Mouse (Mus musculus) hindbrain, embryonic 16.5 days (tissue): Measurements from ENCODE around the gene Tet3. TPM values are rescaled to one million over a fixed set of nuclear protein-coding genes. Genes with fewer than 3 reads are reported as not detected.
"Not testable (repeated sequence)": the region's sequence is repeated elsewhere in the genome, so short reads cannot be mapped to it uniquely, and the experiment has no call there.

ENCODE experiments used
- ATAC-seq: fragments of 200-750 bp; cut with Nextera tagmentation; 2 replicates; pipeline ENCODE4 v1.8.0; 2017; ENCODE audit warnings: moderate TSS enrichment, moderate library complexity
- H3K27ac ChIP-seq: fragments of 300-500 bp; sonication (generic); 2 replicates; pipeline ENCODE4 v1.5.1; 2014; ENCODE audit warnings: low read depth, mild to moderate bottlenecking, control low read depth, low read length, moderate library complexity
- H3K27me3 ChIP-seq: fragments of 300-500 bp; sonication (generic); replicated peaks from 2 replicates; pipeline ENCODE4 v1.6.1; 2014; ENCODE audit warnings: low read length; ENCODE audit not compliant: control insufficient read depth, insufficient read depth
- H3K36me3 ChIP-seq: fragments of 300-500 bp; sonication (generic); 2 replicates; pipeline ENCODE4 v1.6.1; 2014; ENCODE audit warnings: mild to moderate bottlenecking, low read length, moderate library complexity, mixed read lengths; ENCODE audit not compliant: control insufficient read depth, insufficient read depth
- H3K4me1 ChIP-seq: fragments of 300-500 bp; sonication (generic); 2 replicates; pipeline ENCODE4 v1.6.1; 2014; ENCODE audit warnings: low read depth, low read length; ENCODE audit not compliant: control insufficient read depth, insufficient read depth
- H3K4me2 ChIP-seq: fragments of 300-500 bp; sonication (generic); 2 replicates; pipeline ENCODE4 v1.6.1; 2014; ENCODE audit warnings: mild to moderate bottlenecking, low read length, control low read depth, moderate library complexity
- H3K4me3 ChIP-seq: fragments of 300-500 bp; sonication (generic); 2 replicates; pipeline ENCODE4 v1.5.1; 2014; ENCODE audit warnings: mild to moderate bottlenecking, low read length, control low read depth, moderate library complexity
- H3K9ac ChIP-seq: fragments of 300-500 bp; sonication (generic); 2 replicates; pipeline ENCODE4 v1.6.1; 2014; ENCODE audit warnings: low read depth, mild to moderate bottlenecking, control low read depth, low read length, moderate library complexity
- H3K9me3 ChIP-seq: fragments of 300-500 bp; sonication (generic); 2 replicates; pipeline ENCODE4 v1.6.1; 2014; ENCODE audit warnings: mild to moderate bottlenecking, low read length, moderate library complexity; ENCODE audit not compliant: control insufficient read depth
- whole genome bisulfite sequencing: fragments of 180-500 bp; shearing (Covaris S2); extraction: QIAGEN DNeasy Blood & Tissue Kit; methylation state at CpG from one replicate; pipeline ENCODE4 v1.1.7; 2014; 5-methylcytosine and 5-hydroxymethylcytosine counted together
- polyA plus RNA-seq: library from polyadenylated mRNA; unstranded; fragments of >200 nt; fragmentation: Nextera tagmentation; extraction: Ambion mirVana; gene quantifications from 2 replicates; pipeline ENCODE4 v1.2.1, GENCODE M21; 2015

Gene Tet3
- polyA plus RNA-seq, 1 experiment from 2014 or later: 51.4 TPM

DNA sequence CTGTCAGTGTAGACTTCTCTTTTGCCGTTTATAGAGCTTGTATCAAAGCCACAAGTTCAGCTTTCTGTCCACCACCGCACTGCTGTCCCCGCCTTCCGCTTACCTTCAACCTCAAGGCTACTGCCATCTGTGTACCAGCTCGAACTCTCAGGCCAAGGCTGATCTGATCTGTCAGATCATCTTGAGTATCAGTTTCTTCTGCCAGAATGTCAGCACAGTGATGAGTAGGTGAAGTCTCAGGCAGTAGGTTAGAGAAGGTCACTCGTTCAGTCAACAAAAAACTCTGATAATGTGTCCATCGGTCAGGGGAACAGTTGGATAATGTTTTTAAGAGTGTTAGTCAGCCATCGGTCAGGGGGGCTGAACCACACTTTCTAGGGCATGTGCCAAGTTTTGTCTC lies 113.6 kb downstream of the Tet3 start:
- not testable (repeated sequence) for H3K36me3 ChIP-seq, H3K9ac ChIP-seq, ATAC-seq, H3K27ac ChIP-seq, H3K4me1 ChIP-seq, H3K27me3 ChIP-seq, H3K4me3 ChIP-seq, H3K9me3 ChIP-seq, H3K4me2 ChIP-seq
- 94% methylated on average over 8 of the region's 8 CpGs for WGBS

DNA sequence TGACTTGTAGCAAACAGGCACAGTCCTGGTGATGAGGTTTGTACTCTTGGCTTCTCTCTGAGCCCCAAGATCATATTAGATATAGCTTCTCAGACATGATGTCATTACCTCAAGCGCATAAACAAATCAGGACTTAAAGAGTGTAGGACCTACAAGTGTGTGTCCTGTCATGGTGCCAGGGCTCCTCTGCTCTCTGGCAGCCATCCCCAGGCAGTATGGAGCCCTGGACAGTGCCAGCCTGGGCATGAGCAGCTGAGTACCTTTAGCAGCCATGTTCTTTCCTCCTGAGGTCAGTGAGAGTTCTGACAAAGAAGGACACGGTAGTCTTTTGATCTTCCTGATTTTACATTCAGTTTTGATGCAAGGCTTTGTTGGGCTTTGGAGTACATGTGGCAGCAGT lies 115.9 kb downstream of the Tet3 start:
- Histone ChIP-seq H3K4me3 (no peak overlapping the region), H3K36me3 (peaks cover 14% of the 10 kb centered on the region), H3K4me1 (no peaks in the 10 kb centered on the region), H3K27ac (no peak overlapping the region), H3K9me3 (no peaks in the 10 kb centered on the region), H3K4me2 (no peak overlapping the region), H3K9ac (no peak overlapping the region), H3K27me3 (no peaks in the 10 kb centered on the region)
- 84% methylated on average over 2 of the region's 2 CpGs for WGBS
- no peak for ATAC-seq

DNA sequence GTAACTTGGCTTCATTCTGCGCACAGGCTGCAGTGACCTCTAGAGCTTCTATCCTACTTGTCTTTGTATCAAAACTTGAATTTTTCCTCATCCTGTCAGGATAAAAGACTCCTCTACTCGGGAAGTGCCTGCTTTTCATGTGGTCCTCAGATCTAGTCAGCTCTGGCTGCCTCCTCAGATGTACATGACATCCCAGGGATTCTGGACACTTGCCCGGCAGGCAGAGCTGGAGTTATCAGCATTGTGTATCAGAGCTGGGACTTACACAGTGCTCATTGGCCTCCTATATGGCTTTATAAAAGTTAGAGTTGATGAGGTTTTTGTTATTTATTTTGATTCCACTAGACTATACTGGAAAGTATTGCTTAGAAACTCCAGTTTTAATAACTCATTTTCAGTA lies 117.5 kb downstream of the Tet3 start:
- no peak overlapping the region for H3K27ac ChIP-seq
- ATAC-seq: no peak
- H3K9ac ChIP-seq: no peak overlapping the region
- no peaks in the 10 kb centered on the region for H3K4me1 ChIP-seq
- peaks cover 15% of the 10 kb centered on the region for H3K36me3 ChIP-seq
- H3K9me3 ChIP-seq: no peaks in the 10 kb centered on the region
- H3K4me3 ChIP-seq: no peak overlapping the region
- no peaks in the 10 kb centered on the region for H3K27me3 ChIP-seq
- 79% methylated on average over 3 of the region's 3 CpGs for whole genome bisulfite sequencing
- no peak overlapping the region for H3K4me2 ChIP-seq

- H3K9me3 ChIP-seq: no peaks in the 10 kb centered on the region
- no peak overlapping the region for H3K27ac ChIP-seq
- H3K4me3 ChIP-seq: no peak overlapping the region
- no peak overlapping the region for H3K9ac ChIP-seq
- H3K4me1 ChIP-seq: peaks cover 11% of the 10 kb centered on the region
- WGBS: 77% methylated on average over 3 of the region's 3 CpGs
- H3K4me2 ChIP-seq: no peak overlapping the region
- H3K36me3 ChIP-seq: peaks cover 20% of the 10 kb centered on the region
- ATAC-seq: no peak
- H3K27me3 ChIP-seq: no peaks in the 10 kb centered on the region
Observed at GRCm38 (mm10) chr6:83327591-83328190, 131.2 kb downstream of the Tet3 start.

DNA sequence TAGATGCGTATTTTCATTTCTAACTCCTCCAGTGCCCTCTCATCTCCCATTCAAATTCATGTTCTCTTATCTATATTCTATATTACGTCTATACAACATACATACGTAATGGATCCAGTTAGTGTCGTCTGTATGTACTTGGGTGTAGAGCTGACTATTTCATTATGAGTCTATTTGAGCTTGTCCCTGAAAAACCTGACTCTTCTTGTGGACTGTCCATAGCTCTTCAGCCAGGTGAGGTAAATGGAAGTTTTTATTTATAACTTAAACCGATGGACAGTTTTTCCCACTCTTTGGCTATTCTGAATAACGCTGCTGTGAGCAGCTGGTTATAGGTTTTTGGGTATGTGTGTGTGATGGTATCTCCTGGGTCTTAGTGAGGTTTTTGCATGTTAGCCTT lies 132.1 kb downstream of the Tet3 start:
- Histone ChIP-seq H3K9ac (no peak overlapping the region), H3K27ac (no peak overlapping the region), H3K9me3 (no peaks in the 10 kb centered on the region), H3K4me1 (peaks cover 11% of the 10 kb centered on the region), H3K36me3 (peaks cover 14% of the 10 kb centered on the region), H3K4me2 (peak overlapping the region; percentile 79), H3K4me3 (peak overlapping the region; percentile 96), H3K27me3 (no peaks in the 10 kb centered on the region)
- ATAC-seq: no peak
- 67% methylated on average over 6 of the region's 6 CpGs for WGBS

GRCm38 (mm10) chr6:83326394-83326736 lies 132.5 kb downstream of the Tet3 start:
- peaks cover 10% of the 10 kb centered on the region for H3K36me3 ChIP-seq
- H3K9me3 ChIP-seq: no peaks in the 10 kb centered on the region
- peak overlapping the region; percentile 96 for H3K4me3 ChIP-seq
- H3K4me1 ChIP-seq: peaks cover 11% of the 10 kb centered on the region
- H3K27ac ChIP-seq: peak overlapping the region; percentile 93
- peak overlapping the region; percentile 79 for H3K4me2 ChIP-seq
- H3K9ac ChIP-seq: peak overlapping the region; percentile 97
- WGBS: 9% methylated on average over 6 of the region's 6 CpGs
- no peak for ATAC-seq
- H3K27me3 ChIP-seq: no peaks in the 10 kb centered on the region

GRCm38 (mm10) chr6:83325525-83326393 lies 133.1 kb downstream of the Tet3 start, which contains the start of the genes Mthfd2 and Mob1a:
Mthfd2 (minus strand) TSS chr6:83325908.
Mob1a (plus strand) TSS chr6:83326016.
- Histone ChIP-seq H3K36me3 (peaks cover 6% of the 10 kb centered on the region; the same call in 1 of the 2 replicates), H3K4me1 (peaks cover 11% of the 10 kb centered on the region), H3K4me3 (peak within 1 kb of the TSS; percentile 96), H3K9ac (peak within 1 kb of the TSS; percentile 97), H3K4me2 (peak within 1 kb of the TSS; percentile 79), H3K27me3 (no peaks in the 10 kb centered on the region), H3K9me3 (no peaks in the 10 kb centered on the region), H3K27ac (peak within 1 kb of the TSS; percentile 93)
- peak; percentile 99 for ATAC-seq
- WGBS: 2% methylated on average over 63 of the region's 65 CpGs

GRCm38 (mm10) chr6:83323652-83324419 lies 135.0 kb downstream of the Tet3 start:
- Histone ChIP-seq H3K4me2 (no peak overlapping the region), H3K9me3 (no peaks in the 10 kb centered on the region), H3K27ac (no peak overlapping the region), H3K4me1 (peaks cover 11% of the 10 kb centered on the region), H3K9ac (no peak overlapping the region), H3K4me3 (no peak overlapping the region), H3K27me3 (no peaks in the 10 kb centered on the region), H3K36me3 (no peaks in the 10 kb centered on the region)
- no peak for ATAC-seq
- WGBS: 75% methylated on average over 8 of the region's 8 CpGs

- Histone ChIP-seq H3K27me3 (no peaks in the 10 kb centered on the region), H3K4me3 (no peak overlapping the region), H3K9ac (no peak overlapping the region), H3K4me1 (peaks cover 10% of the 10 kb centered on the region), H3K36me3 (no peaks in the 10 kb centered on the region), H3K27ac (no peak overlapping the region), H3K4me2 (no peak overlapping the region), H3K9me3 (no peaks in the 10 kb centered on the region)
- ATAC-seq: no peak
- 71% methylated on average over 2 of the region's 2 CpGs for WGBS
Observed at GRCm38 (mm10) chr6:83322794-83323193, 136.1 kb downstream of the Tet3 start.
